Mouse (Mus musculus): ENCODE results near the gene Shf. TPM values are rescaled to one million over a fixed set of nuclear protein-coding genes. Genes with fewer than 3 reads are reported as not detected.

The Shf gene
- total RNA-seq, 1 experiment: 9.2 TPM

GRCm38 (mm10) chr2:122385095-122385494 is 16.1 kb upstream of the Shf start:
- Histone ChIP-seq H3K36me3 (ENCODE audit: control insufficient read depth, insufficient read depth, low read length, poor library complexity, severe bottlenecking) (no peaks in the 10 kb centered on the region), H3K9me3 (ENCODE audit: control insufficient read depth, insufficient read depth, low read depth, low read length) (no peaks in the 10 kb centered on the region), H3K27ac (ENCODE audit: insufficient read depth, low read depth, low read length, poor library complexity, severe bottlenecking) (no peak overlapping the region), H3K4me3 (ENCODE audit: insufficient read depth in 1 of 2, low read depth in 1 of 2, low read length in 2 of 2, poor library complexity in 1 of 2, severe bottlenecking in 1 of 2) (no peak overlapping the region), H3K4me1 (ENCODE audit: control insufficient read depth in 2 of 2, insufficient read depth in 2 of 2, low read length in 2 of 2, poor library complexity in 1 of 2) (0 out of 4 replicates have a peak, but pooled peaks cover 0 to 3% of the 10 kb centered on the region in 2 experiments), H3K9ac (ENCODE audit: insufficient read depth, low read depth, low read length, poor library complexity, severe bottlenecking) (no peak overlapping the region)
- in situ Hi-C loops (cut with MboI; ENCODE audit: low sequenced_read_pairs in 2 of 2, unreplicated experiment in 2 of 2): no loop called here
- no peak for TF ChIP-seq ZC3H11A (IDR thresholded peaks at IDR 0.05; ENCODE audit: borderline replicate concordance, low read depth, low read length)
- no peak for TF ChIP-seq HCFC1 (IDR thresholded peaks at IDR 0.05; ENCODE audit: borderline replicate concordance, insufficient read depth, low read length)
- TF ChIP-seq CHD2 (IDR thresholded peaks at IDR 0.05; ENCODE audit: low read depth, low read length): no peak
- no peak for TF ChIP-seq ZNF384 (IDR thresholded peaks at IDR 0.05; ENCODE audit: low read depth, low read length)
- DNase-seq (ENCODE audit: low read depth, low spot score): no peak

- in situ Hi-C loops (cut with MboI; ENCODE audit: low sequenced_read_pairs in 2 of 2, unreplicated experiment in 2 of 2): no loop called here
- TF ChIP-seq HCFC1 (IDR thresholded peaks at IDR 0.05; ENCODE audit: borderline replicate concordance, insufficient read depth, low read length) (no peak), ZC3H11A (IDR thresholded peaks at IDR 0.05; ENCODE audit: borderline replicate concordance, low read depth, low read length) (no peak), ZNF384 (IDR thresholded peaks at IDR 0.05; ENCODE audit: low read depth, low read length) (no peak), CHD2 (IDR thresholded peaks at IDR 0.05; ENCODE audit: low read depth, low read length) (no peak), MAFK (IDR thresholded peaks at IDR 0.05; ENCODE audit: insufficient read depth, low read depth, low read length) (no peak)
Measured at GRCm38 (mm10) chr2:122382121-122382520, 13.2 kb upstream of the Shf start.

GRCm38 (mm10) chr2:122381329-122382103 is 12.6 kb upstream of the Shf start:
- TF ChIP-seq ZC3H11A (IDR thresholded peaks at IDR 0.05; ENCODE audit: borderline replicate concordance, low read depth, low read length) (no peak), CHD2 (IDR thresholded peaks at IDR 0.05; ENCODE audit: low read depth, low read length) (no peak), HCFC1 (IDR thresholded peaks at IDR 0.05; ENCODE audit: borderline replicate concordance, insufficient read depth, low read length) (no peak), MAFK (IDR thresholded peaks at IDR 0.05; ENCODE audit: insufficient read depth, low read depth, low read length) (no peak), ZNF384 (IDR thresholded peaks at IDR 0.05; ENCODE audit: low read depth, low read length) (no peak)
- Histone ChIP-seq H3K4me3 (ENCODE audit: insufficient read depth in 1 of 2, low read depth in 1 of 2, low read length in 2 of 2, poor library complexity in 1 of 2, severe bottlenecking in 1 of 2) (no peak overlapping the region), H3K9me3 (ENCODE audit: control insufficient read depth, insufficient read depth, low read depth, low read length) (no peaks in the 10 kb centered on the region), H3K9ac (ENCODE audit: insufficient read depth, low read depth, low read length, poor library complexity, severe bottlenecking) (no peak overlapping the region), H3K27ac (ENCODE audit: insufficient read depth, low read depth, low read length, poor library complexity, severe bottlenecking) (no peak overlapping the region), H3K4me1 (ENCODE audit: control insufficient read depth in 2 of 2, insufficient read depth in 2 of 2, low read length in 2 of 2, poor library complexity in 1 of 2) (0 out of 4 replicates have a peak, but pooled peaks cover 0 to 3% of the 10 kb centered on the region in 2 experiments), H3K36me3 (ENCODE audit: control insufficient read depth, insufficient read depth, low read length, poor library complexity, severe bottlenecking) (no peaks in the 10 kb centered on the region)
- in situ Hi-C loops (cut with MboI; ENCODE audit: low sequenced_read_pairs in 2 of 2, unreplicated experiment in 2 of 2): no loop called here
- DNase-seq (ENCODE audit: low read depth, low spot score): no peak

More at GRCm38 (mm10) chr2:122382121-122382520, 13.2 kb upstream of the Shf start:
- DNase-seq (ENCODE audit: low read depth, low spot score): no peak
- Histone ChIP-seq H3K4me1 (ENCODE audit: control insufficient read depth in 2 of 2, insufficient read depth in 2 of 2, low read length in 2 of 2, poor library complexity in 1 of 2) (0 out of 4 replicates have a peak, but pooled peaks cover 0 to 3% of the 10 kb centered on the region in 2 experiments), H3K36me3 (ENCODE audit: control insufficient read depth, insufficient read depth, low read length, poor library complexity, severe bottlenecking) (no peaks in the 10 kb centered on the region), H3K4me3 (ENCODE audit: insufficient read depth in 1 of 2, low read depth in 1 of 2, low read length in 2 of 2, poor library complexity in 1 of 2, severe bottlenecking in 1 of 2) (no peak overlapping the region), H3K27ac (ENCODE audit: insufficient read depth, low read depth, low read length, poor library complexity, severe bottlenecking) (no peak overlapping the region), H3K9me3 (ENCODE audit: control insufficient read depth, insufficient read depth, low read depth, low read length) (no peaks in the 10 kb centered on the region), H3K9ac (ENCODE audit: insufficient read depth, low read depth, low read length, poor library complexity, severe bottlenecking) (no peak overlapping the region)

GRCm38 (mm10) chr2:122380768-122381311 is 11.9 kb upstream of the Shf start:
- in situ Hi-C loops (cut with MboI; ENCODE audit: low sequenced_read_pairs in 2 of 2, unreplicated experiment in 2 of 2): no loop called here
- no peaks in the 10 kb centered on the region for H3K36me3 ChIP-seq (ENCODE audit: control insufficient read depth, insufficient read depth, low read length, poor library complexity, severe bottlenecking)
- peak overlapping the region in 1 of 2 experiments; percentile 48; a peak in 2 of 4 replicates for H3K4me3 ChIP-seq (ENCODE audit: insufficient read depth in 1 of 2, low read depth in 1 of 2, low read length in 2 of 2, poor library complexity in 1 of 2, severe bottlenecking in 1 of 2)
- H3K27ac ChIP-seq (ENCODE audit: insufficient read depth, low read depth, low read length, poor library complexity, severe bottlenecking): no peak overlapping the region
- H3K9me3 ChIP-seq (ENCODE audit: control insufficient read depth, insufficient read depth, low read depth, low read length): no peaks in the 10 kb centered on the region
- H3K9ac ChIP-seq (ENCODE audit: insufficient read depth, low read depth, low read length, poor library complexity, severe bottlenecking): no peak overlapping the region
- H3K4me1 ChIP-seq (ENCODE audit: control insufficient read depth in 2 of 2, insufficient read depth in 2 of 2, low read length in 2 of 2, poor library complexity in 1 of 2): 0 out of 4 replicates have a peak, but pooled peaks cover 0 to 3% of the 10 kb centered on the region in 2 experiments
- TF ChIP-seq ZC3H11A (IDR thresholded peaks at IDR 0.05; ENCODE audit: borderline replicate concordance, low read depth, low read length) (peak; percentile 73), CHD2 (IDR thresholded peaks at IDR 0.05; ENCODE audit: low read depth, low read length) (no peak), MAFK (IDR thresholded peaks at IDR 0.05; ENCODE audit: insufficient read depth, low read depth, low read length) (no peak), HCFC1 (IDR thresholded peaks at IDR 0.05; ENCODE audit: borderline replicate concordance, insufficient read depth, low read length) (no peak), ZNF384 (IDR thresholded peaks at IDR 0.05; ENCODE audit: low read depth, low read length) (peak; percentile 96)
- peak; percentile 78 for DNase-seq (ENCODE audit: low read depth, low spot score)

All from ES-E14 (cell line).